In genomic region chr1:120119389-120119788, GRCm38 (mm10) we compare ENCODE assay signal across 7 mouse cellular contexts. TPM values are rescaled to one million over a fixed set of nuclear protein-coding genes. Genes with fewer than 3 reads are reported as not detected.
A peak's percentile ranks its signal among the peaks of the same experiment; 100 is the strongest.
DNase-seq lines count a peak whose midpoint lies in the region; ATAC-seq and TF ChIP-seq lines count a peak whose summit lies in the region.

No protein-coding gene starts in this region.

- peak overlapping the region; percentile 59; the same call in 1 of the 2 replicates for H3K9ac ChIP-seq in lung, embryonic 15.5 days
- peak overlapping the region; percentile 76; the same call in 1 of the 2 replicates for H3K9ac ChIP-seq in forebrain, embryonic 11.5 days (ENCODE audit: low read length)
- no peak overlapping the region for H3K9ac ChIP-seq in intestine, postnatal 0 days (ENCODE audit: low read depth, low read length)

- H3K36me3 ChIP-seq in lung, embryonic 15.5 days = peaks cover 26% of the 10 kb centered on the region
- H3K36me3 ChIP-seq in forebrain, embryonic 11.5 days (ENCODE audit: control insufficient read depth, insufficient read depth, low read length) = peaks cover 17% of the 10 kb centered on the region
- H3K36me3 ChIP-seq in intestine, postnatal 0 days (ENCODE audit: control insufficient read depth, insufficient read depth) = peaks cover 25% of the 10 kb centered on the region

- peak overlapping the region; percentile 74 for H3K4me2 ChIP-seq in lung, embryonic 15.5 days
- peak overlapping the region; percentile 66; the same call in 1 of the 2 replicates for H3K4me2 ChIP-seq in forebrain, embryonic 11.5 days (ENCODE audit: low read depth, low read length, severe bottlenecking)
- H3K4me2 ChIP-seq in intestine, postnatal 0 days (replicated peaks; ENCODE audit: low read depth) = peak overlapping the region; percentile 74

- H3K4me3 ChIP-seq in lung, embryonic 15.5 days = peak overlapping the region; percentile 59; the same call in 1 of the 2 replicates
- H3K4me3 ChIP-seq in forebrain, embryonic 11.5 days (ENCODE audit: low read depth, low read length) = no peak overlapping the region
- H3K4me3 ChIP-seq in intestine, postnatal 0 days (ENCODE audit: low read depth, low read length) = peak overlapping the region; percentile 49
- H3K4me3 ChIP-seq in olfactory bulb, adult 2 months (ENCODE audit: insufficient read depth, low read depth, low read length) = peak overlapping the region; percentile 91

- ATAC-seq in lung, embryonic 15.5 days (ENCODE audit: borderline replicate concordance, extremely low read depth, low FRiP score, low TSS enrichment) = no peak
- no peak for ATAC-seq in forebrain, embryonic 11.5 days (replicated peaks; ENCODE audit: low FRiP score)
- ATAC-seq in intestine, postnatal 0 days = no peak

- no peaks in the 10 kb centered on the region for H3K27me3 ChIP-seq in lung, embryonic 15.5 days
- H3K27me3 ChIP-seq in forebrain, embryonic 11.5 days (ENCODE audit: control insufficient read depth, insufficient read depth, low read length) = no peaks in the 10 kb centered on the region
- H3K27me3 ChIP-seq in intestine, postnatal 0 days (replicated peaks; ENCODE audit: control insufficient read depth, insufficient read depth, low read length) = no peaks in the 10 kb centered on the region

- H3K9me3 ChIP-seq in lung, embryonic 15.5 days = no peaks in the 10 kb centered on the region
- H3K9me3 ChIP-seq in forebrain, embryonic 11.5 days (ENCODE audit: control insufficient read depth, low read length) = peaks cover under 1% of the 10 kb centered on the region; the same call in 1 of the 2 replicates
- no peaks in the 10 kb centered on the region for H3K9me3 ChIP-seq in intestine, postnatal 0 days (ENCODE audit: control insufficient read depth)

- DNase-seq in lung, postnatal 10 days = no peak
- DNase-seq in forebrain, embryonic 11.5 days (ENCODE audit: low spot score) = no peak
- no peak for DNase-seq in urinary bladder, adult 2 months (ENCODE audit: low spot score)
- DNase-seq in spleen, postnatal 36 days (ENCODE audit: low spot score in 2 of 2) = no peak

- 79% methylated on average over 4 of the region's 4 CpGs for WGBS in lung, embryonic 15.5 days
- 90% methylated on average over 4 of the region's 4 CpGs for WGBS in forebrain, embryonic 11.5 days
- 67% methylated on average over 4 of the region's 4 CpGs for WGBS in intestine, postnatal 0 days
- 45% methylated on average over 4 of the region's 4 CpGs for WGBS in olfactory bulb, adult 2 months

- peaks cover 23% of the 10 kb centered on the region for H3K4me1 ChIP-seq in lung, embryonic 15.5 days
- H3K4me1 ChIP-seq in forebrain, embryonic 11.5 days (replicated peaks; ENCODE audit: control insufficient read depth, insufficient read depth, low read length) = peaks cover 2% of the 10 kb centered on the region; the same call in 1 of the 2 replicates
- 0 out of 2 replicates have a peak, but pooled peaks cover 5% of the 10 kb centered on the region for H3K4me1 ChIP-seq in intestine, postnatal 0 days (replicated peaks; ENCODE audit: control insufficient read depth, insufficient read depth, low read length)
- H3K4me1 ChIP-seq in olfactory bulb, adult 2 months (ENCODE audit: control insufficient read depth, insufficient read depth, low read length) = peaks cover 22% of the 10 kb centered on the region

- no peak overlapping the region for H3K27ac ChIP-seq in lung, embryonic 15.5 days
- no peak overlapping the region for H3K27ac ChIP-seq in forebrain, embryonic 11.5 days (ENCODE audit: low read depth, low read length)
- H3K27ac ChIP-seq in intestine, postnatal 0 days (ENCODE audit: low read depth, low read length) = peak overlapping the region; percentile 91; the same call in 1 of the 2 replicates
- H3K27ac ChIP-seq in olfactory bulb, adult 2 months (ENCODE audit: insufficient read depth, low read depth, low read length) = peak overlapping the region; percentile 80; the same call in 1 of the 2 replicates

- no peak for TF ChIP-seq POLR2A in olfactory bulb, adult 2 months (IDR thresholded peaks at IDR 0.05; ENCODE audit: insufficient read depth, low read depth, low read length)

- TF ChIP-seq CTCF in intestine, postnatal 0 days (IDR thresholded peaks at IDR 0.05; ENCODE audit: low read depth) = no peak
- no peak for TF ChIP-seq CTCF in olfactory bulb, adult 2 months (IDR thresholded peaks at IDR 0.05; ENCODE audit: insufficient read depth, low read depth, low read length)

RNA-seq across cellular contexts. Expression of gene Dbi, which starts 1.5 kb away (rescaled TPM):
- polyA plus RNA-seq in lung, embryonic 15.5 days (2015; fragmentation: Nextera tagmentation; extraction: Ambion mirVana) = 442 and 452 TPM in 2 replicates
- 783 and 824 TPM in 2 replicates for polyA plus RNA-seq in forebrain, embryonic 11.5 days (2014; fragmentation: Nextera tagmentation; extraction: Ambion mirVana)
- polyA plus RNA-seq in intestine, postnatal 0 days (2015; fragmentation: Nextera tagmentation; extraction: Ambion mirVana) = 3,066 and 3,164 TPM in 2 replicates
- not detected in 2 replicates for polyA plus RNA-seq in olfactory bulb, adult 2 months (2012; ENCODE audit: insufficient read depth, insufficient read length, low replicate concordance, missing spikeins)
- polyA plus RNA-seq in urinary bladder, adult 2 months (2012; rRNA removed) = 364 and 515 TPM in 2 replicates

RNA-seq across cellular contexts. Expression of gene 3110009E18Rik, which starts 1.6 kb away (rescaled TPM):
- polyA plus RNA-seq in lung, embryonic 15.5 days (2015; fragmentation: Nextera tagmentation; extraction: Ambion mirVana) = 14.4 and 14.7 TPM in 2 replicates
- polyA plus RNA-seq in forebrain, embryonic 11.5 days (2014; fragmentation: Nextera tagmentation; extraction: Ambion mirVana) = 19.6 and 23.1 TPM in 2 replicates
- polyA plus RNA-seq in intestine, postnatal 0 days (2015; fragmentation: Nextera tagmentation; extraction: Ambion mirVana) = 8.2 and 8.7 TPM in 2 replicates
- polyA plus RNA-seq in olfactory bulb, adult 2 months (2012; ENCODE audit: insufficient read depth, insufficient read length, low replicate concordance, missing spikeins) = not detected in 2 replicates
- 8.1 and 9.5 TPM in 2 replicates for polyA plus RNA-seq in urinary bladder, adult 2 months (2012; rRNA removed)

RNA-seq across cellular contexts. Expression of gene Tmem37, which starts 45.5 kb away (rescaled TPM):
- polyA plus RNA-seq in lung, embryonic 15.5 days (2015; fragmentation: Nextera tagmentation; extraction: Ambion mirVana) = 9.0 and 9.1 TPM in 2 replicates
- 5.3 and 6.9 TPM in 2 replicates for polyA plus RNA-seq in forebrain, embryonic 11.5 days (2014; fragmentation: Nextera tagmentation; extraction: Ambion mirVana)
- 593 and 673 TPM in 2 replicates for polyA plus RNA-seq in intestine, postnatal 0 days (2015; fragmentation: Nextera tagmentation; extraction: Ambion mirVana)
- not detected in 2 replicates for polyA plus RNA-seq in olfactory bulb, adult 2 months (2012; ENCODE audit: insufficient read depth, insufficient read length, low replicate concordance, missing spikeins)
- polyA plus RNA-seq in urinary bladder, adult 2 months (2012; rRNA removed) = 6.6 and 7.6 TPM in 2 replicates

Comparison
In these comparisons a context has a peak if more than half of its experiments do, and no peak if none do; other contexts are left out.
1. H3K27ac ChIP-seq: peak in intestine, postnatal 0 days (single experiment) and olfactory bulb, adult 2 months (single experiment); none in lung, embryonic 15.5 days (single experiment) and forebrain, embryonic 11.5 days (single experiment).
2. RNA of gene Tmem37, which starts 45.5 kb away (polyA plus RNA-seq): 593 to 673 TPM in intestine, postnatal 0 days; 9.0 to 9.1 TPM in lung, embryonic 15.5 days, 6.6 to 7.6 TPM in urinary bladder, adult 2 months, 5.3 to 6.9 TPM in forebrain, embryonic 11.5 days and not detected in olfactory bulb, adult 2 months; every median in the first group is over 10 times any median in the second.
3. Peak in every context shown above with its lines, with median percentiles within 50 percentile points of each other: H3K4me2 ChIP-seq.